Mouse (Mus musculus) midbrain, embryonic 16.5 days (tissue): ENCODE data around the gene Btrc. TPM values are rescaled to one million over a fixed set of nuclear protein-coding genes. Genes with fewer than 3 reads are reported as not detected.
"Not testable (repeated sequence)": the region's sequence is repeated elsewhere in the genome, so short reads cannot be mapped to it uniquely, and the experiment has no call there.

ENCODE experiments used
- ATAC-seq: fragments of 200-750 bp; cut with Nextera tagmentation; 2 replicates; pipeline ENCODE4 v1.8.0; 2017; ENCODE audit warnings: moderate TSS enrichment
- H3K27ac ChIP-seq: fragments of 300-500 bp; sonication (generic); 2 replicates; pipeline ENCODE4 v1.5.1; 2014; ENCODE audit warnings: mild to moderate bottlenecking, low read length, mixed read lengths
- H3K27me3 ChIP-seq: fragments of 300-500 bp; sonication (generic); 2 replicates; pipeline ENCODE4 v1.6.1; 2014; ENCODE audit warnings: low read depth, low read length, mixed read lengths; ENCODE audit not compliant: control insufficient read depth, insufficient read depth
- H3K36me3 ChIP-seq: fragments of 300-500 bp; sonication (generic); 2 replicates; pipeline ENCODE4 v1.6.1; 2014; ENCODE audit warnings: mild to moderate bottlenecking, low read length, moderate library complexity, mixed read lengths; ENCODE audit not compliant: control insufficient read depth, insufficient read depth
- H3K4me1 ChIP-seq: fragments of 300-500 bp; sonication (generic); 2 replicates; pipeline ENCODE4 v1.6.1; 2014; ENCODE audit warnings: mild to moderate bottlenecking, low read length, mixed read lengths; ENCODE audit not compliant: control insufficient read depth, insufficient read depth
- H3K4me2 ChIP-seq: fragments of 300-500 bp; sonication (generic); 2 replicates; pipeline ENCODE4 v1.6.1; 2014; ENCODE audit warnings: mild to moderate bottlenecking, low read length, mixed read lengths
- H3K4me3 ChIP-seq: fragments of 300-500 bp; sonication (generic); 2 replicates; pipeline ENCODE4 v1.5.1; 2014; ENCODE audit warnings: low read depth, mild to moderate bottlenecking, low read length, moderate library complexity, mixed read lengths
- H3K9ac ChIP-seq: fragments of 300-500 bp; sonication (generic); 2 replicates; pipeline ENCODE4 v1.6.1; 2014; ENCODE audit warnings: low read depth, low read length, mixed read lengths
- H3K9me3 ChIP-seq: fragments of 300-500 bp; sonication (generic); replicated peaks from 2 replicates; pipeline ENCODE4 v1.6.1; 2014; ENCODE audit warnings: mild to moderate bottlenecking, low read length, mixed read lengths; ENCODE audit not compliant: control insufficient read depth, poor library complexity, severe bottlenecking
- WGBS: fragments of 180-500 bp; shearing (Covaris S2); extraction: QIAGEN DNeasy Blood & Tissue Kit; methylation state at CpG from one replicate; pipeline ENCODE4 v1.1.7; 2014; 5-methylcytosine and 5-hydroxymethylcytosine counted together
- polyA plus RNA-seq: library from polyadenylated mRNA; unstranded; fragments of >200 nt; fragmentation: Nextera tagmentation; extraction: Ambion mirVana; gene quantifications from 2 replicates; pipeline ENCODE4 v1.2.1, GENCODE M21; 2015

The Btrc gene
- polyA plus RNA-seq, 1 experiment from 2014 or later: 64.3 TPM

DNA sequence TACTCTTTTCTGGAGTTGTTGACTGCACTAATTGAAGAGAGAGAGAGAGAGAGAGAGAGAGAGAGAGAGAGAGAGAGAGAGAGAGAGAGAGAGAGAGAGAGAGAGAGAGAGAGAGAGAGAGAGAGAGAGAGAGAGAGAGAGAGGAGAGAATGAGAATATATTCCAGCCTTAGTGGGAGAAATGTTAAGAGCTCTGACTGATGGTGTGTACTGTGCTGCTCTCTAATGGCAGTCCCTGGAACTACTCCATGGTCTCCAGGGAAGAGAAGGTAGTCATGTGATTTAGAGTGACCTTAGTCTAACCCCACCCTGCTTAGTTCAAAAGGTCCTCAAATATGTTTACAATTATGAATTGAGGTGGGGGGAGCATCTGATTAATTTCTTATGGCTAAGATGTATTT, 72.5 kb downstream of the Btrc start:
- ATAC-seq: 0 out of 2 replicates have a peak, but pooled peaks have one; percentile 48
- not testable (repeated sequence) for H3K36me3 ChIP-seq

GRCm38 (mm10) chr19:45437175-45437574, 73.6 kb downstream of the Btrc start:
- Histone ChIP-seq H3K27ac (no peak overlapping the region), H3K27me3 (no peaks in the 10 kb centered on the region), H3K4me3 (no peak overlapping the region), H3K9me3 (no peaks in the 10 kb centered on the region), H3K9ac (no peak overlapping the region), H3K4me1 (peaks cover 13% of the 10 kb centered on the region), H3K36me3 (no peaks in the 10 kb centered on the region), H3K4me2 (no peak overlapping the region)
- no peak for ATAC-seq
- 91% methylated on average over 4 of the region's 4 CpGs for WGBS

More for the DNA sequence above, 72.5 kb downstream of the Btrc start:
- not testable (repeated sequence) for H3K4me1 ChIP-seq, H3K27ac ChIP-seq, H3K4me3 ChIP-seq, H3K9ac ChIP-seq, H3K4me2 ChIP-seq, H3K9me3 ChIP-seq, H3K27me3 ChIP-seq

- H3K4me2 ChIP-seq: no peak overlapping the region
- no peak overlapping the region for H3K27ac ChIP-seq
- no peak overlapping the region for H3K4me3 ChIP-seq
- H3K27me3 ChIP-seq: no peaks in the 10 kb centered on the region
- no peaks in the 10 kb centered on the region for H3K36me3 ChIP-seq
- no peak overlapping the region for H3K9ac ChIP-seq
- no peaks in the 10 kb centered on the region for H3K9me3 ChIP-seq
- H3K4me1 ChIP-seq: peaks cover 10% of the 10 kb centered on the region
- WGBS: 94% methylated on average over 5 of the region's 5 CpGs
- ATAC-seq: no peak
Observed at GRCm38 (mm10) chr19:45438191-45438590, 74.7 kb downstream of the Btrc start.

GRCm38 (mm10) chr19:45438928-45439846, 75.7 kb downstream of the Btrc start:
- 62% methylated on average over 6 of the region's 6 CpGs for WGBS
- Histone ChIP-seq H3K36me3 (no peaks in the 10 kb centered on the region), H3K9me3 (no peaks in the 10 kb centered on the region), H3K4me2 (no peak overlapping the region), H3K9ac (no peak overlapping the region), H3K27ac (no peak overlapping the region), H3K27me3 (no peaks in the 10 kb centered on the region), H3K4me3 (no peak overlapping the region), H3K4me1 (peaks cover 10% of the 10 kb centered on the region)
- ATAC-seq: no peak

GRCm38 (mm10) chr19:45440554-45441175, 77.1 kb downstream of the Btrc start:
- H3K4me2 ChIP-seq: no peak overlapping the region
- WGBS: 31% methylated on average over 10 of the region's 10 CpGs
- H3K9ac ChIP-seq: no peak overlapping the region
- H3K36me3 ChIP-seq: no peaks in the 10 kb centered on the region
- ATAC-seq: no peak
- no peaks in the 10 kb centered on the region for H3K9me3 ChIP-seq
- H3K4me3 ChIP-seq: no peak overlapping the region
- H3K4me1 ChIP-seq: peaks cover 12% of the 10 kb centered on the region
- no peak overlapping the region for H3K27ac ChIP-seq
- H3K27me3 ChIP-seq: no peaks in the 10 kb centered on the region

GRCm38 (mm10) chr19:45441717-45442116, 78.2 kb downstream of the Btrc start:
- Histone ChIP-seq H3K9me3 (no peaks in the 10 kb centered on the region), H3K36me3 (no peaks in the 10 kb centered on the region), H3K27ac (no peak overlapping the region), H3K27me3 (no peaks in the 10 kb centered on the region), H3K4me2 (no peak overlapping the region), H3K4me3 (no peak overlapping the region), H3K9ac (no peak overlapping the region), H3K4me1 (peaks cover 18% of the 10 kb centered on the region)
- 37% methylated on average over 7 of the region's 7 CpGs for WGBS
- ATAC-seq: no peak

- Histone ChIP-seq H3K4me1 (peaks cover 27% of the 10 kb centered on the region), H3K27me3 (no peaks in the 10 kb centered on the region), H3K9ac (no peak overlapping the region), H3K4me3 (no peak overlapping the region), H3K4me2 (no peak overlapping the region), H3K36me3 (no peaks in the 10 kb centered on the region), H3K9me3 (no peaks in the 10 kb centered on the region), H3K27ac (no peak overlapping the region)
- ATAC-seq: no peak
- WGBS: 59% methylated on average over 6 of the region's 6 CpGs
Observed at GRCm38 (mm10) chr19:45445253-45445933, 81.9 kb downstream of the Btrc start.

GRCm38 (mm10) chr19:45446631-45447030, 83.1 kb downstream of the Btrc start:
- 28% methylated on average over 7 of the region's 7 CpGs for WGBS
- Histone ChIP-seq H3K9ac (no peak overlapping the region), H3K27me3 (no peaks in the 10 kb centered on the region), H3K4me3 (no peak overlapping the region), H3K4me2 (peak overlapping the region; percentile 3; the same call in 1 of the 2 replicates), H3K27ac (peak overlapping the region; percentile 12; the same call in 1 of the 2 replicates), H3K9me3 (no peaks in the 10 kb centered on the region), H3K4me1 (peaks cover 20% of the 10 kb centered on the region), H3K36me3 (no peaks in the 10 kb centered on the region)
- ATAC-seq: no peak
